Mouse (Mus musculus) testis, adult 10 weeks (tissue): ENCODE results near the gene Pgam5. TPM values are rescaled to one million over a fixed set of nuclear protein-coding genes. Genes with fewer than 3 reads are reported as not detected.

ENCODE experiments used
- polyA plus RNA-seq: library from polyadenylated mRNA; stranded (reverse); fragments of 350-450 nt; fragmentation: Illumina TruSeq; extraction: RNeasy Lipid Tissue Mini Kit (QIAGEN cat#74804); gene quantifications from one replicate; pipeline ENCODE4 v1.2.3, GENCODE M21; 2014; ENCODE audit warnings: low read depth, low replicate concordance

Gene Pgam5
- polyA plus RNA-seq = 19.7 TPM

DNA sequence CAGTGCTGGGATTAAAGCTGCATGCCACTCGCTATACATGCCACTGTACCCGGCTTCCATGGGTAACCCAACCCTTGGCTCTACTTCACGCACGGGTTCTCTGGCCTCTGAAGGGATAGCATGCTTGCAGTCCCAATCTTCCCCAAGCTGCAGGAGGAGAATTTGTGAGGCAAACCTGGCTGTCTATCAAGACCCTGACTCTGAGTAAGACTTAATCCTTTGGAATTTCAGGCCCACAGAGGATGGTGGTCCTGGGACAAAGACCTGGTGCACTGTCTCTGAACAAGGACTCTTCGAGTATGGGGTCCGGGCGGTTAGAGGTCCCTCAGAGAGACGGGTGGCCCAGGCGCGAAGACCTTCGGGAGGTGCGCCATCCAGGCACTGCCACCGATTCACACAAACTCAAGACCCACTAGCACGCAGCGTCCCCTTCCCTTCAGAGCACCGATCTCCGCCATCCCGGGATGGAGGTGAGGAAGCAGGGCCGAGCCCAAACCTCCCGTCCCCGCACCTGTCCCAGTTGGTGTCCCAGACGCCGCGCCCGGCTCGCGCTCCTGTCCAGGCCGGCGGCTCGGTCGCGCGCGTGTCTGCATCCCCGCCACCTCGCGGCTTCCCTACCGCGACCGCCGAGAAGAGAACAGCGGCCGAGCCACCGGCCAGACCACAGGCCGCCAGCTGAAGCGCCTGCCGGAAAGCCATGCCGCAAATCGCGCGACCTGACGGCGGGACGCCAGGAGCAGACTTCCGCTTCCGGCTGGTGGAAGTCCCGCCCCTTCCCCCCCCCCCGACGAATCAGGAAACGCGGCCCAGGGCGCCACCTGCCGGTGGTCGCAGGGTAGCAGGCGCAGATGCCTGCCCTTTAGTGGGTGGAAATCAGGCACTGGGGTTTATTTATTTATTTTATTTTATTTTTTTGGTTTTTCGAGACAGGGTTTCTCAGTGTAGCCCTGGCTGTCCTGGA is at the start of gene Pgam5:
Gene Pgam5, minus strand, starts transcription at position 773 of the 961 bp plus-strand sequence.

DNA sequence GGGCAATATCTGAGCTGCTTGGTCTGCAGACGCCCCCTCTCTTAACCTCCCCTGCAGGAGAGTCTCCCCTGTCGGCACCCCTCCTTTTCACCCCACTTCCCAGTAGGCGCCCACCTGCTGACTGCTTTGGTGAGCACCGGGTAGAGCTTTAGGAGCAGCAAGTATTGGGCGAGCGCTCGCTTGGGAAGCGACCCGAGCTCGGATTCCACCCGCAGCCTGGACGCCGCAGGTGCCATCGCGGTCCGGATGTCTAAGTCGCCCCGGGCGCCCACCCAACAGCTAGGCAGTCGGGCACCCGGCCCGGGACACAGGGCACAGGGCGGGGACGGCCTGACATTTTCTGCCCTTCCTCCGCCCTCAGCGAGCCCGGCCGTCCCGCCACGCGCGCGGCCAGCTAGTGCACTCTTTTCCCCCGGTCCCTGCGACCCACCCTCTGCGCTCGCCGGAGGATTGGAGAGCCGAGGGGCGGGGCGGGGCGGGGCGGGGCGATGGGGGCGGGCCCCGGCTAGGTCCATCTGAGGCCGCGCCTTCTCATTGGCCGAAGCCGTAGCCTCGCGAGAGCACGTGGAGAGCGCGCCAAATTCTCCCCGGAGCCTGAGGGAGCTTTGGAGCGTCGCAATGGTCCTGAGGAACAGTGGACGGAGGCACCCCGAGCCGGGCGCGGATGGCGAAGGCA is 16.2 kb upstream of the Pgam5 start, which contains the start of the genes Pxmp2 and Pole:
Gene Pxmp2, minus strand, starts transcription at position 417 of the 676 bp plus-strand sequence.
Gene Pole, plus strand, starts transcription at position 537 of the 676 bp plus-strand sequence.

DNA sequence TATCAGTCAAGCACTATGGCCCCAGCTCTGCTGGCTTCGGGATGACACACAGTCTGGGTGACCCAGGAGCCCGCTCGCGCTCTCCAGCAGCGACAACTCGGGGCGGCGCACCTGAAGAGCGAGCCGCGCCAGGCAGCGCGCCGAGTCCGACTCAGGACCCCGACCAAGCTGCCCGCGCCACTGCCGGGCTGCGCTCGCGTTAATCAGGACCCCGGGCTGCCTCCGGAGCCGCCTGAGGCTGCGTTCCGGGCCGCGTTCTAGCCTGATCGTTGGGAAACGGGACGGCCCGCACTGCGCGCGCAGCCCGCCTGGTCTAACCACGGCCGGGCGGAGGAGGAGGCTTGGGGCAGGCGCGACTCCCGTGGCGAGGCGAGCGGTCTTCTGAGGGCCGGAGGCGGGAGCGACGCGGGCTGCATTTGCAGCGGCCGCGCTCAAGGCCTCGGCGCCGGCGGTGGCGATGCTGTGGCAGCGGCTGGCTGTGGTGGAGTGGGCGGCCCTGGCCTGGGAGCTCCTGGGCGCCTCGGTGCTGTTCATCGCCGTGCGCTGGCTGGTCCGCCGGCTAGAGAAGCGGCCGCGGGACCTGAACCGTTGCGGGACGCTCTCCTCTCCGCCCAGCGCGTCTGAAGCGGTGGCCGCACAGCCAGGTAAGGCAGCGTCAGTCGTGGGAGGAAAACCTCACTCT is 38.8 kb downstream of the Pgam5 start, which contains the start of gene Ankle2:
Gene Ankle2, plus strand, starts transcription at position 225 of the 682 bp plus-strand sequence.

Other genes starting within 250 kb of the Pgam5 start
- gene Gm17655, start 197.4 kb downstream of the Pgam5 start, polyA plus RNA-seq = 5.9 TPM
- 1.4 TPM for gene Gm35315, start 175.5 kb downstream of the Pgam5 start, polyA plus RNA-seq
- gene Plcxd1, start 169.9 kb downstream of the Pgam5 start, polyA plus RNA-seq = 0.10 TPM
- gene Gtpbp6, start 161.7 kb downstream of the Pgam5 start, polyA plus RNA-seq = not detected
- 3.8 TPM for gene Zfp605, start 159.8 kb downstream of the Pgam5 start, polyA plus RNA-seq
- 60.8 TPM for gene Chfr, start 134.1 kb downstream of the Pgam5 start, polyA plus RNA-seq
- gene Golga3, start 93.2 kb downstream of the Pgam5 start, polyA plus RNA-seq = 30.8 TPM
- gene Ankle2, start 38.9 kb downstream of the Pgam5 start, polyA plus RNA-seq = 66.7 TPM
- 3.6 TPM for gene Pxmp2, start 16.3 kb upstream of the Pgam5 start, polyA plus RNA-seq
- gene Pole, start 16.4 kb upstream of the Pgam5 start, polyA plus RNA-seq = 42.3 TPM
- 22.6 TPM for gene P2rx2, start 73.3 kb upstream of the Pgam5 start, polyA plus RNA-seq
- gene Lrcol1, start 74.8 kb upstream of the Pgam5 start, polyA plus RNA-seq = not detected
- 3.4 TPM for gene Fbrsl1, start 178.6 kb upstream of the Pgam5 start, polyA plus RNA-seq